Mouse (Mus musculus) liver, embryonic 16.5 days (tissue): ENCODE measurements around the gene Arhgap1. TPM values are rescaled to one million over a fixed set of nuclear protein-coding genes. Genes with fewer than 3 reads are reported as not detected.
A peak's percentile ranks its signal among the peaks of the same experiment; 100 is the strongest.

ENCODE experiments used
- ATAC-seq: fragments of 200-750 bp; cut with Nextera tagmentation; 2 replicates; pipeline ENCODE4 v1.8.0; 2017; ENCODE audit warnings: low read depth, mild to moderate bottlenecking, moderate number of reproducible peaks, moderate library complexity
- H3K27ac ChIP-seq: fragments of 300-500 bp; sonication (generic); 2 replicates; pipeline ENCODE4 v1.5.1; 2014; ENCODE audit warnings: mild to moderate bottlenecking, low read length
- H3K27me3 ChIP-seq: fragments of 300-500 bp; sonication (generic); 2 replicates; pipeline ENCODE4 v1.6.1; 2014; ENCODE audit warnings: low read depth, low read length, mixed read lengths; ENCODE audit not compliant: control insufficient read depth, insufficient read depth
- H3K36me3 ChIP-seq: fragments of 300-500 bp; sonication (generic); 2 replicates; pipeline ENCODE4 v1.6.1; 2014; ENCODE audit warnings: mild to moderate bottlenecking; ENCODE audit not compliant: control insufficient read depth, insufficient read depth
- H3K4me1 ChIP-seq: fragments of 300-500 bp; sonication (generic); 2 replicates; pipeline ENCODE4 v1.6.1; 2014; ENCODE audit warnings: low read depth, low read length, mixed read lengths; ENCODE audit not compliant: control insufficient read depth
- H3K4me2 ChIP-seq: fragments of 300-500 bp; sonication (generic); 2 replicates; pipeline ENCODE4 v1.6.1; 2014; ENCODE audit warnings: low read depth, low read length, mixed read lengths
- H3K4me3 ChIP-seq: fragments of 300-500 bp; sonication (generic); 2 replicates; pipeline ENCODE4 v1.5.1; 2014; ENCODE audit warnings: low read depth, mild to moderate bottlenecking, low read length
- H3K9ac ChIP-seq: fragments of 300-500 bp; sonication (generic); 2 replicates; pipeline ENCODE4 v1.6.1; 2014; ENCODE audit warnings: low read depth, low read length
- H3K9me3 ChIP-seq: fragments of 300-500 bp; sonication (generic); replicated peaks from 2 replicates; pipeline ENCODE4 v1.6.1; 2016; ENCODE audit warnings: low read length; ENCODE audit not compliant: control insufficient read depth
- WGBS: fragments of 180-500 bp; shearing (Covaris S2); extraction: QIAGEN DNeasy Blood & Tissue Kit; methylation state at CpG from one replicate; pipeline ENCODE4 v1.1.7; 2014; ENCODE audit not compliant: insufficient replicate concordance; 5-methylcytosine and 5-hydroxymethylcytosine counted together
- polyA plus RNA-seq: library from polyadenylated mRNA; unstranded; fragments of >200 nt; fragmentation: Nextera tagmentation; extraction: Ambion mirVana; gene quantifications from 2 replicates; pipeline ENCODE4 v1.2.1, GENCODE M21; 2015

Gene Arhgap1
- polyA plus RNA-seq, 1 experiment from 2014 or later, result 42.1 TPM

GRCm38 (mm10) chr2:91695436-91696224, 46.0 kb downstream of the Arhgap1 start:
- H3K27me3 ChIP-seq, result no peaks in the 10 kb centered on the region

GRCm38 (mm10) chr2:91696225-91696590, 46.5 kb downstream of the Arhgap1 start:
- H3K27me3 ChIP-seq, result no peaks in the 10 kb centered on the region
- peaks cover 5% of the 10 kb centered on the region; the same call in 1 of the 2 replicates for H3K36me3 ChIP-seq
- H3K27ac ChIP-seq, result no peak overlapping the region
- H3K9ac ChIP-seq, result no peak overlapping the region
- no peak overlapping the region for H3K4me2 ChIP-seq
- ATAC-seq, result peak; percentile 70
- H3K9me3 ChIP-seq, result no peaks in the 10 kb centered on the region
- no peaks in the 10 kb centered on the region; the same call in 1 of the 2 replicates for H3K4me1 ChIP-seq
- 46% methylated on average over 1 of the region's 1 CpGs for WGBS
- no peak overlapping the region for H3K4me3 ChIP-seq

More at GRCm38 (mm10) chr2:91695436-91696224, 46.0 kb downstream of the Arhgap1 start:
- H3K27ac ChIP-seq, result no peak overlapping the region
- 77% methylated on average over 10 of the region's 10 CpGs for WGBS
- H3K4me1 ChIP-seq, result no peaks in the 10 kb centered on the region; the same call in 1 of the 2 replicates
- ATAC-seq, result no peak
- H3K36me3 ChIP-seq, result peaks cover 5% of the 10 kb centered on the region; the same call in 1 of the 2 replicates
- no peak overlapping the region for H3K4me2 ChIP-seq
- no peak overlapping the region for H3K4me3 ChIP-seq
- no peak overlapping the region for H3K9ac ChIP-seq
- no peaks in the 10 kb centered on the region for H3K9me3 ChIP-seq

- H3K36me3 ChIP-seq, result no peaks in the 10 kb centered on the region
- H3K4me3 ChIP-seq, result no peak overlapping the region
- 52% methylated on average over 1 of the region's 1 CpGs for WGBS
- H3K4me1 ChIP-seq, result no peaks in the 10 kb centered on the region; the same call in 1 of the 2 replicates
- no peaks in the 10 kb centered on the region for H3K27me3 ChIP-seq
- no peak overlapping the region for H3K27ac ChIP-seq
- H3K9ac ChIP-seq, result no peak overlapping the region
- ATAC-seq, result no peak
- H3K4me2 ChIP-seq, result no peak overlapping the region
- no peaks in the 10 kb centered on the region for H3K9me3 ChIP-seq
Observed at GRCm38 (mm10) chr2:91699225-91699624, 49.6 kb downstream of the Arhgap1 start.

DNA sequence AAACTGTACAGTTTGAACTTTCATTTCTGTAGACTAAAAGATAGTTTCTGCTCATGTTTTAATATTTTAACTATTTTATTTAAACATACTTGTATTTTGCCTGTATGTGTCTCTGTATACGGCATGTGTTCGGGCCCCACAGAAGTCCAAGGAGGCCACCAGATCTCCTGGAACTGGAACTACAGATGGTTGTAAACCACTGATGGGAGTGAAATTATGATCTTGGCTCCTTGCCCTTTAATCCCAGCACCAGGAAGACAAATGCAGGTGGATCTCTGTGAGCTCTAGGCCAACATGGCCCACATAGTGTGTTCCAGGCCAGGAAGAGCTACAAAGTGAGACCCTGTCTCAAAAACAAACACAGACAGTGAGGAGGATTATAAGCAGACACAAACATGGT, 51.7 kb downstream of the Arhgap1 start:
- no peak for ATAC-seq
- Histone ChIP-seq H3K27ac (no peak overlapping the region), H3K4me1 (no peaks in the 10 kb centered on the region), H3K36me3 (no peaks in the 10 kb centered on the region), H3K4me2 (no peak overlapping the region), H3K9ac (no peak overlapping the region), H3K4me3 (no peak overlapping the region), H3K27me3 (no peaks in the 10 kb centered on the region), H3K9me3 (no peaks in the 10 kb centered on the region)
- WGBS, result 83% methylated on average over 2 of the region's 2 CpGs

DNA sequence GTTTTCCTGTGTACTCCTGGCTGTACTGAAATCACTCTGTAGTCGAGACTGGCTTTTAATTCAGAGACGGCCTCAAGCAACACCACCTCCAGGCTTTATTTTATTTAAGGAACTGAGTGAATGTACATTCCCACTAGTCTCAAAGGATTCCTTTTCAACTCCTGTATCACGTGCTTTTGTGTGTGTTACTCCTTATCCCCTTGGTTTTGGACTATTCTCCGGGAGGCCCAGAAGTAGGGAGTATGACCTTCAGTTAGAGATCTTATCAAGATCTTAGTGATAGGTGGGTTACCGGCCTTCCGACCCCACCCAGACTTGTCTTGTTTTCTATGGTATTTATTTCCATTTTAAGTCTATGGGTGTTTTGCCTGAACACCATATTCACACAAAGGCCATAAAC, 56.1 kb downstream of the Arhgap1 start:
- 57% methylated on average over 6 of the region's 6 CpGs for WGBS
- Histone ChIP-seq H3K4me2 (no peak overlapping the region), H3K4me1 (peaks cover 7% of the 10 kb centered on the region), H3K36me3 (no peaks in the 10 kb centered on the region), H3K9ac (no peak overlapping the region), H3K27ac (no peak overlapping the region), H3K4me3 (no peak overlapping the region), H3K9me3 (no peaks in the 10 kb centered on the region), H3K27me3 (no peaks in the 10 kb centered on the region)
- no peak for ATAC-seq

GRCm38 (mm10) chr2:91706456-91706855, 56.8 kb downstream of the Arhgap1 start:
- ATAC-seq, result no peak
- no peak overlapping the region for H3K4me3 ChIP-seq

GRCm38 (mm10) chr2:91708361-91708760, 58.7 kb downstream of the Arhgap1 start:
- 92% methylated on average over 6 of the region's 6 CpGs for WGBS
- no peak for ATAC-seq
- Histone ChIP-seq H3K9ac (no peak overlapping the region), H3K9me3 (no peaks in the 10 kb centered on the region), H3K27me3 (no peaks in the 10 kb centered on the region), H3K4me1 (peaks cover 15% of the 10 kb centered on the region), H3K4me3 (no peak overlapping the region), H3K36me3 (no peaks in the 10 kb centered on the region), H3K4me2 (no peak overlapping the region), H3K27ac (no peak overlapping the region)

More at GRCm38 (mm10) chr2:91706456-91706855, 56.8 kb downstream of the Arhgap1 start:
- H3K36me3 ChIP-seq, result no peaks in the 10 kb centered on the region
- H3K9me3 ChIP-seq, result no peaks in the 10 kb centered on the region
- H3K4me1 ChIP-seq, result peaks cover 8% of the 10 kb centered on the region
- H3K27ac ChIP-seq, result no peak overlapping the region
- H3K9ac ChIP-seq, result no peak overlapping the region
- no peaks in the 10 kb centered on the region for H3K27me3 ChIP-seq
- H3K4me2 ChIP-seq, result no peak overlapping the region

- 0% methylated on average over 66 of the region's 66 CpGs for WGBS
- Histone ChIP-seq H3K27ac (peak within 1 kb of the TSS; percentile 93), H3K36me3 (no peaks in the 10 kb centered on the region), H3K9me3 (no peaks in the 10 kb centered on the region), H3K4me2 (peak within 1 kb of the TSS; percentile 68), H3K9ac (peak within 1 kb of the TSS; percentile 83), H3K4me1 (peaks cover 15% of the 10 kb centered on the region), H3K27me3 (no peaks in the 10 kb centered on the region), H3K4me3 (peak within 1 kb of the TSS; percentile 84)
- ATAC-seq, result peak; percentile 99
Observed at GRCm38 (mm10) chr2:91710272-91711234, 60.9 kb downstream of the Arhgap1 start, which contains the start of the genes Atg13 and Harbi1. TSS of gene Atg13 (minus strand) at chr2:91710576. TSS of gene Harbi1 (plus strand) at chr2:91710852.
